Mouse (Mus musculus): ENCODE measurements around the gene Macrod2.

DNA sequence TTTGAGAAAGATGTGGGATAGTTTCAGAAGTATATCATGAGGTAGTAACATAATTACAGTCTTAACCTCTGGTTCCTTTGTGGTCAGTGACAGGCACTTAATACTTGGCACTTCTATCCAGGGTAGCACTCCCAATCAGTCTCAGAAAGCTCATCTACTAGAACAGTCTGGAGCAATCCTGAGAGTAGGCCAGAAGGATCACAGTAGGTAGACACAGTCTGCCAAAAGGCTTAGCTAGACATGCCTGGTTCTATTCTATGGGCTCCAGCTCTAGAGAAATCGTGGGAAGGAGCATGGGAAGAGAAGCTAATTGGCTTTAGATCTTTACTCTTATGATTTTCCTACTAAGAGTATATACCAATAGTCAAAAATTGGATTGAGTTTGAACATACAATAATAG lies 1891.7 kb downstream of the Macrod2 start:
- TF ChIP-seq CTCF (IDR thresholded peaks at IDR 0.05; ENCODE audit: borderline replicate concordance, insufficient read depth, low read depth, low read length) (no peak), POLR2A (IDR thresholded peaks at IDR 0.05; ENCODE audit: borderline replicate concordance, insufficient read depth, low read length) (no peak)

Data from cerebellum, adult 2 months (tissue).